Mouse (Mus musculus): ENCODE measurements around the gene Tarbp1.

Tarbp1 gene

GRCm38 (mm10) chr8:126405030-126405429 is 69.8 kb downstream of the Tarbp1 start:
- no peak for DNase-seq (ENCODE audit: low spot score)

DNA sequence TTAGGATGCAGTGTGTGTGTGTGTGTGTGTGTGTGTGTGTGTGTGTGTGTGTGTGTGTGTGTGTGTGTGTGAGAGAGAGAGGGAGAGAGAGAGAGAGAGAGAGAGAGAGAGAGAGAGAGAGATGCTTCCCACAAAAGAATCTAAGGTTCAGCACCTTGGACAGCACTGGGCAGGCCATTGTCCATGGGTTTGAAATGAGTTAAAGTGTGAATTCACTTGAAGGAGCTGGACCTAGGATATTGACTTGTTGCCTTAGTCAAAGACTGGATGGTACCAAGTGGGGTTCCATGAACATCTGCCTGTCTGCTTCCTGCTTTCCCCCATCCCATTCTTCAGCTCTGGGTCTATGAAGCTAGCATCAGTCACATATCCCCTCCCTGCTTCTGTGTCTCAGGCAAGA is 70.3 kb downstream of the Tarbp1 start:
- peak; percentile 52 for DNase-seq (ENCODE audit: low spot score)

- DNase-seq (ENCODE audit: low spot score) = no peak
Measured at GRCm38 (mm10) chr8:126398349-126398748, 76.5 kb downstream of the Tarbp1 start.

DNA sequence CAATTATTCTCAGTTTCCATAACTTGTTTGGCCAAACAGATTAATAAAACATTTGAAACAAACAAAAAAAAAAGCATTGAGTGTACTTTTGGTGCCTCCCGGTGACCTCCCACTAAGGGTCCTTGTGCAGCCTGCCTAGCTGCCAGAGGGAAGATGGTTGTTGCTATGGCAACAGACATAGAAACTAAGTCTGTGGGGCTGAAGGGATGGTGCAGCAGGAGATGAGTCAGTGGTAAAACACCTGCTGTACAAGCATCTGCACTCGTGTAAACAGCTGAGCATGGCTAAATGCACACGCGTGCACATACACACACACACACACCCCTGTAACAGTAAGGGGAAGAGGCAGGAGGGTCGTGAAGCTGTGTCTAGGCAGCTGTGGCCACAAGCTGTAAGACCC is 78.9 kb downstream of the Tarbp1 start:
- DNase-seq (ENCODE audit: low spot score) = no peak

GRCm38 (mm10) chr8:126395386-126395785 is 79.5 kb downstream of the Tarbp1 start:
- DNase-seq (ENCODE audit: low spot score) = no peak

GRCm38 (mm10) chr8:126391541-126391940 is 83.3 kb downstream of the Tarbp1 start:
- peak; percentile 7 for DNase-seq (ENCODE audit: low spot score)

DNA sequence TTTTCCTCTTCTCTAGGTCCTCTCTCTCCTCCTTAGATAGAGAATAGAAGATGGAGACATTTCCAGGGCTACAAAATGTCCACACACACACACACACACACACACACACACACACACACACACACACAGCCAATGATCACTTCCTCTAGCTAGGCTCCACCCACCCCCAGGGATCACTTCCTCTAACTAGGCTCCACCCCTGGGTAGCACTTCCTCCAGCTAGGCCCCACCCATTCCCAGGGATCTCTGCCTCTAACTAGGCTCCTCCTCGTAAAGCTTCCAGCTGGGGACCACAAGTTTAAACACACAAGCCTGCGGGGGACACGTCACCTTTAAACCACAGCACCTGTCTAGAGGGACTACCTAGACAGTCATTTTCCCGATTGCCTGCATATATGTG is 87.3 kb downstream of the Tarbp1 start:
- DNase-seq (ENCODE audit: low spot score) = peak; percentile 6

DNA sequence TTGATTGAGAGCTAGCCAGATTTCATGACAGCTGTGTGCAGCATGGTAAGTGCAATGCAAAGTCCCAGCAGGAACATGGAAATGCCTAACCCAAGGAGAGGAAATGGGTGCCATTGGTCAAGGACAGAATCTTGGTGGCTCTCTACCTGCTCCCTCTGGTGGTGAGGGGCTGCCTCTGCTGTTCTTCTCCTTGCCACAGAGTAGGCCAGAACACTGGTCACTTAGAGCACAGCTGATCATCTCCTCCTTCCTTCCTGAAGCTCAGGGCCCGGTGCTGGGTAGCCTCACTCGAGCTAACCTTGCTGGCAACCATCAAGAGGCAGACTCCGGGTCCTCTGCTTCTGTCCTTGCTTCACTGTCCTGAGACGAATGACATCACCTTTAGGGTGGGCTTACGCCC is 92.1 kb downstream of the Tarbp1 start:
- DNase-seq (ENCODE audit: low spot score) = peak; percentile 4

DNA sequence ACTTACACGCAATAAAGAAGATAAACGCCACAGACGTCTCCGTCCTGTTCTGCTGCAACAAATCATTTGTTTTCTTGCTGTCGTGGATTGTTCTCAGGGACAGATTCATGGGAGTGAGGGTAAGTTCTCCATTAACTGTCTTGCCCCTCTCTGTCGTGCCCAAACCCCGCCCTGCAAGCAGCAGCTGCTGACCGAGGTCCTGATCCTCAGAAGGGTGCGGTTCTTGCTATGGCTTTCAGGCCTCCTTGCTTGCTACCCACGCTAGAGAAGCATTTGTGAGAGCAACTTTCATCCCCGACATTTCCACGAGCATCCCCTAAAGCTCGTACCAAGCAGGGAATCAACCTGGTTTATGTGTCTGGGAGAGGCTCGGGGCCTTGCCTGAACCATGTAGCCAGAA is 92.6 kb downstream of the Tarbp1 start:
- DNase-seq (ENCODE audit: low spot score) = no peak

- DNase-seq (ENCODE audit: low spot score) = no peak
Measured at GRCm38 (mm10) chr8:126381299-126381698, 93.6 kb downstream of the Tarbp1 start.

- peak; percentile 19 for DNase-seq (ENCODE audit: low spot score)
Measured at GRCm38 (mm10) chr8:126380141-126380540, 94.7 kb downstream of the Tarbp1 start.

DNA sequence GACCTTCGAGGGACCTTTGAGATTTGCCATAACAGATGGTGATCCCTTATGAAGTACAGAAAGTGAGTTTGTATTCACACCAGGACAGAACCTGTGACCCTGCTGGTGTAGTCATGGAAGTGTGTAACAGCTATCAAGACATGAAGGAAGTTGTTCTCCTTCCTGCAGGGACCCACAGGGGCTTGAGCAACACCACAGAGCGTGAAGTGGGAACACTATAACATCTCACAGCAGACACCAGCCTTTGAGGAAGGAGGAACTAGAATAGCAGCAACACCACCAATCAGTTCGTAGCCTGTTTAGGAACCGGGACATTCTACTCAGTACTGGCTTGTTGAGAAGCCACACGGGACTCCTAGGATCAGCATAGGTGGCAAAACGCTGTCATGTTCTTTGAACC is 95.3 kb downstream of the Tarbp1 start:
- DNase-seq (ENCODE audit: low spot score) = no peak
